Mouse (Mus musculus) embryonic facial prominence, embryonic 11.5 days (tissue): ENCODE data around the gene Rhoa. TPM values are rescaled to one million over a fixed set of nuclear protein-coding genes. Genes with fewer than 3 reads are reported as not detected.
"Not testable (repeated sequence)": the region's sequence is repeated elsewhere in the genome, so short reads cannot be mapped to it uniquely, and the experiment has no call there.

Source experiments
- ATAC-seq: fragments of 200-750 bp; cut with Nextera tagmentation; replicated peaks from 2 replicates; pipeline ENCODE4 v1.8.0; 2017; ENCODE audit warnings: low read depth; ENCODE audit not compliant: insufficient number of reproducible peaks, low FRiP score, low TSS enrichment
- DNase-seq: peaks from one replicate; pipeline ENCODE4 v3.0.0-alpha.2; 2015; ENCODE audit warnings: low spot score
- H3K27ac ChIP-seq: fragments of 300-500 bp; sonication (generic); replicated peaks from 2 replicates; pipeline ENCODE4 v1.5.1; 2014; ENCODE audit warnings: mild to moderate bottlenecking, low read depth, low read length, control low read depth
- H3K27me3 ChIP-seq: fragments of 300-500 bp; sonication (generic); 2 replicates; pipeline ENCODE4 v1.6.1; 2014; ENCODE audit warnings: mild to moderate bottlenecking, low read length, moderate library complexity, mixed read lengths; ENCODE audit not compliant: control insufficient read depth, insufficient read depth
- H3K36me3 ChIP-seq: fragments of 300-500 bp; sonication (generic); replicated peaks from 2 replicates; pipeline ENCODE4 v1.6.1; 2014; ENCODE audit warnings: low read depth, mild to moderate bottlenecking, low read length, moderate library complexity, mixed read lengths; ENCODE audit not compliant: control insufficient read depth, insufficient read depth
- H3K4me1 ChIP-seq: fragments of 300-500 bp; sonication (generic); 2 replicates; pipeline ENCODE4 v1.6.1; 2014; ENCODE audit warnings: low read length, mixed read lengths; ENCODE audit not compliant: control insufficient read depth, insufficient read depth
- H3K4me2 ChIP-seq: fragments of 300-500 bp; sonication (generic); 2 replicates; pipeline ENCODE4 v1.6.1; 2014; ENCODE audit warnings: low read depth, mild to moderate bottlenecking, control low read depth, low read length, moderate library complexity
- H3K4me3 ChIP-seq: fragments of 300-500 bp; sonication (generic); 2 replicates; pipeline ENCODE4 v1.5.1; 2014; ENCODE audit warnings: low read depth, low read length, control low read depth
- H3K9ac ChIP-seq: fragments of 300-500 bp; sonication (generic); replicated peaks from 2 replicates; pipeline ENCODE4 v1.6.1; 2014; ENCODE audit warnings: mild to moderate bottlenecking, control low read depth, low read length
- H3K9me3 ChIP-seq: fragments of 300-500 bp; sonication (generic); replicated peaks from 2 replicates; pipeline ENCODE4 v1.6.1; 2016; ENCODE audit warnings: mild to moderate bottlenecking, low read length, inconsistent platforms, mixed read lengths; ENCODE audit not compliant: control insufficient read depth
- WGBS: fragments of 180-500 bp; shearing (Covaris S2); extraction: QIAGEN DNeasy Blood & Tissue Kit; methylation state at CpG from one replicate; pipeline ENCODE4 v1.1.7; 2014; 5-methylcytosine and 5-hydroxymethylcytosine counted together
- polyA plus RNA-seq: library from polyadenylated mRNA; unstranded; fragments of >200 nt; fragmentation: Nextera tagmentation; extraction: Ambion mirVana; gene quantifications from 2 replicates; pipeline ENCODE4 v1.2.1, GENCODE M21; 2014

Rhoa gene
- polyA plus RNA-seq, 1 experiment from 2014 or later = 282 TPM

- Histone ChIP-seq H3K9me3 (no peaks in the 10 kb centered on the region), H3K36me3 (no peaks in the 10 kb centered on the region), H3K27ac (no peak overlapping the region), H3K4me2 (no peak overlapping the region), H3K27me3 (no peaks in the 10 kb centered on the region), H3K4me3 (no peak overlapping the region), H3K9ac (no peak overlapping the region), H3K4me1 (peaks cover 7% of the 10 kb centered on the region; the same call in 1 of the 2 replicates)
- WGBS = 54% methylated on average over 10 of the region's 10 CpGs
- no peak for ATAC-seq
- no peak for DNase-seq
Measured at GRCm38 (mm10) chr9:108266261-108266935, 39.5 kb upstream of the Rhoa start.

- H3K4me1 ChIP-seq = peaks cover 4% of the 10 kb centered on the region; the same call in 1 of the 2 replicates
- H3K4me3 ChIP-seq = no peak overlapping the region
- H3K27me3 ChIP-seq = no peaks in the 10 kb centered on the region
- H3K4me2 ChIP-seq = no peak overlapping the region
- ATAC-seq = no peak
- no peak overlapping the region for H3K9ac ChIP-seq
- H3K9me3 ChIP-seq = no peaks in the 10 kb centered on the region
- 80% methylated on average over 7 of the region's 7 CpGs for WGBS
- H3K27ac ChIP-seq = no peak overlapping the region
- no peaks in the 10 kb centered on the region for H3K36me3 ChIP-seq
- DNase-seq = no peak
Measured at GRCm38 (mm10) chr9:108267691-108268090, 38.2 kb upstream of the Rhoa start.

- not testable (repeated sequence) for H3K36me3 ChIP-seq, H3K9ac ChIP-seq, H3K27me3 ChIP-seq, DNase-seq, H3K4me2 ChIP-seq, H3K9me3 ChIP-seq, H3K4me1 ChIP-seq, ATAC-seq, H3K4me3 ChIP-seq, H3K27ac ChIP-seq
- WGBS = 87% methylated on average over 6 of the region's 7 CpGs
Measured at GRCm38 (mm10) chr9:108268701-108269100, 37.2 kb upstream of the Rhoa start.

GRCm38 (mm10) chr9:108271941-108272340 lies 34.0 kb upstream of the Rhoa start:
- WGBS = 10% methylated on average over 2 of the region's 2 CpGs
- Histone ChIP-seq H3K9ac (no peak overlapping the region), H3K9me3 (no peaks in the 10 kb centered on the region), H3K27me3 (no peaks in the 10 kb centered on the region), H3K4me1 (no peaks in the 10 kb centered on the region), H3K4me3 (no peak overlapping the region), H3K27ac (no peak overlapping the region), H3K4me2 (no peak overlapping the region), H3K36me3 (no peaks in the 10 kb centered on the region)
- no peak for DNase-seq
- no peak for ATAC-seq

GRCm38 (mm10) chr9:108272691-108273090 lies 33.2 kb upstream of the Rhoa start:
- 0 out of 2 replicates have a peak overlapping the region, but pooled peaks have one; percentile 25 for H3K27ac ChIP-seq
- ATAC-seq = no peak
- 59% methylated on average over 5 of the region's 5 CpGs for WGBS

GRCm38 (mm10) chr9:108273485-108273884 lies 32.4 kb upstream of the Rhoa start:
- H3K4me3 ChIP-seq = no peak overlapping the region
- no peak overlapping the region for H3K4me2 ChIP-seq
- DNase-seq = no peak
- no peak overlapping the region for H3K9ac ChIP-seq
- no peak overlapping the region for H3K27ac ChIP-seq
- H3K9me3 ChIP-seq = no peaks in the 10 kb centered on the region
- no peaks in the 10 kb centered on the region for H3K36me3 ChIP-seq
- H3K4me1 ChIP-seq = no peaks in the 10 kb centered on the region
- no peak for ATAC-seq
- H3K27me3 ChIP-seq = no peaks in the 10 kb centered on the region
- 76% methylated on average over 4 of the region's 4 CpGs for WGBS

More at GRCm38 (mm10) chr9:108272691-108273090, 33.2 kb upstream of the Rhoa start:
- no peak for DNase-seq
- Histone ChIP-seq H3K27me3 (no peaks in the 10 kb centered on the region), H3K36me3 (no peaks in the 10 kb centered on the region), H3K4me3 (no peak overlapping the region), H3K4me2 (no peak overlapping the region), H3K9me3 (no peaks in the 10 kb centered on the region), H3K9ac (no peak overlapping the region), H3K4me1 (no peaks in the 10 kb centered on the region)

- H3K9ac ChIP-seq = no peak overlapping the region
- H3K36me3 ChIP-seq = no peaks in the 10 kb centered on the region
- H3K9me3 ChIP-seq = no peaks in the 10 kb centered on the region
- no peaks in the 10 kb centered on the region for H3K4me1 ChIP-seq
- 75% methylated on average over 5 of the region's 5 CpGs for WGBS
- H3K4me2 ChIP-seq = no peak overlapping the region
- DNase-seq (no peak), ATAC-seq (no peak)
- H3K27ac ChIP-seq = no peak overlapping the region
- no peak overlapping the region for H3K4me3 ChIP-seq
- H3K27me3 ChIP-seq = no peaks in the 10 kb centered on the region
Measured at GRCm38 (mm10) chr9:108274476-108275330, 31.2 kb upstream of the Rhoa start.

- Histone ChIP-seq H3K9me3 (no peaks in the 10 kb centered on the region), H3K36me3 (no peaks in the 10 kb centered on the region), H3K27me3 (no peaks in the 10 kb centered on the region), H3K9ac (no peak overlapping the region), H3K4me1 (no peaks in the 10 kb centered on the region), H3K4me2 (no peak overlapping the region), H3K27ac (no peak overlapping the region), H3K4me3 (no peak overlapping the region)
- no peak for ATAC-seq
- DNase-seq = no peak
- 62% methylated on average over 6 of the region's 6 CpGs for WGBS
Measured at GRCm38 (mm10) chr9:108275331-108275659, 30.6 kb upstream of the Rhoa start.
